19 mouse cellular contexts compared by ENCODE assay signal in genomic region chr11:113855661-113856060, GRCm38 (mm10).
"Had no signal": no experiment of that assay in that cellular context is flagged by ENCODE, and none has a peak within 500 bp of the region (broad histone marks: within the 10 kb centered on the region; RNA-seq: fewer than 3 reads in every experiment).

No protein-coding gene starts in this region.

- H3K27ac ChIP-seq: kidney, embryonic 15.5 days; left cerebral cortex, adult 2 months; liver, embryonic 14.5 days; macrophage; midbrain, embryonic 12.5 days; midbrain, embryonic 15.5 days; neural tube, embryonic 12.5 days; neural tube, embryonic 15.5 days; stomach, postnatal 0 days had no signal

- DNase-seq: kidney, postnatal 10 days; kidney, postnatal 36 days; layer of hippocampus, postnatal 36 days; liver, postnatal 0 days; lung, embryonic 14.5 days; right cerebral cortex, adult 18-20 months; right cerebral cortex, postnatal 14 days; right cerebral cortex, postnatal 4 days; thymus, adult 2 months; thymus, postnatal 14 days had no signal

- H3K4me3 ChIP-seq: kidney, embryonic 15.5 days; left cerebral cortex, adult 2 months; midbrain, embryonic 12.5 days; midbrain, embryonic 15.5 days; neural tube, embryonic 12.5 days; neural tube, embryonic 15.5 days had no signal

- H3K36me3 ChIP-seq: kidney, embryonic 15.5 days had no signal

- H3K4me1 ChIP-seq: kidney, embryonic 15.5 days; midbrain, embryonic 12.5 days; midbrain, embryonic 15.5 days; neural tube, embryonic 12.5 days; neural tube, embryonic 15.5 days had no signal

- H3K9me3 ChIP-seq: kidney, embryonic 15.5 days; midbrain, embryonic 15.5 days; neural tube, embryonic 12.5 days; neural tube, embryonic 15.5 days had no signal

- H3K27me3 ChIP-seq: kidney, embryonic 15.5 days; midbrain, embryonic 12.5 days; midbrain, embryonic 15.5 days; neural tube, embryonic 12.5 days; neural tube, embryonic 15.5 days had no signal
